Mouse (Mus musculus) natural killer cell, adult 2 months (primary cell): ENCODE results near the gene Batf2.
"Not testable (repeated sequence)": the region's sequence is repeated elsewhere in the genome, so short reads cannot be mapped to it uniquely, and the experiment has no call there.

Experiments
- DNase-seq, 2 experiments: peaks; one replicate each; pipeline ENCODE4 v3.0.0; 2022; ENCODE audit warnings: low spot score in 2 of 2

Gene Batf2

DNA sequence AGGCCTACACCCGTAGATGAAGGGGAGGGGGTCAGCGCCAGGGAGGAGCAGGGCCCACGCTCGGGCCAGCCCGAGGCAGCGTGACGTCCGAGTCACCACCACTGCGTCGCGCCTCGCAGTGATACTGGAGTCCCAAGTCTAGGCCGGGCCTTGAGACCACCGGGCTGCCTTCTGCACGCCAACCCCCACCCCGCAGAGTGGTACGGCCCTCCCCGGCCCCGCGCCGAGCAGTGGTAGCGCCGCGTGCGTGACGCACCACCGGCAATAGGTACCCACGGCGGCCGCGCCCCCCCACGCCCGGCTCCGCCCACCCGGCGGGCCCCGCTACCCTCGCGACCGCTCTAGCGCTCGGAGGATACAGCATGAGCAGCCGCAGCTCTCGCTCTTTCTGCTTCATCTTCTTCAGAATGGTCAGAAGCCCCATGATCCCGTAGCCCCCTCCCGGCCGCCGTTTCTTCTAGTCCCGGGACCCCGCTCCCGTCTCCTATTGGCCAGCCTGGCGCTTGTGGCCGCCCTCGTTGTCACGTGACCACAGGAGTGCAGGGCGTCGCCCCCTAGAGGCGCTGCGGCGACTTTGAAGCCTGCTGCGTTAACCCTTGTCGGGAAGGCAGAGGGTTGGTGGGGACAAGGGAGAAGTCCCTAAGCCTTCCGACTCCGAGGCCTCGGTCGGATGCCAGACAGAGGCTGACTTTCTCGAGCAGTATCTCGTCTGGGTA lies at the start of gene Batf2:
Gene Batf2, plus strand, starts transcription at position 306 of the 716 bp plus-strand sequence.
- DNase-seq = peak; percentile 91 to 94

DNA sequence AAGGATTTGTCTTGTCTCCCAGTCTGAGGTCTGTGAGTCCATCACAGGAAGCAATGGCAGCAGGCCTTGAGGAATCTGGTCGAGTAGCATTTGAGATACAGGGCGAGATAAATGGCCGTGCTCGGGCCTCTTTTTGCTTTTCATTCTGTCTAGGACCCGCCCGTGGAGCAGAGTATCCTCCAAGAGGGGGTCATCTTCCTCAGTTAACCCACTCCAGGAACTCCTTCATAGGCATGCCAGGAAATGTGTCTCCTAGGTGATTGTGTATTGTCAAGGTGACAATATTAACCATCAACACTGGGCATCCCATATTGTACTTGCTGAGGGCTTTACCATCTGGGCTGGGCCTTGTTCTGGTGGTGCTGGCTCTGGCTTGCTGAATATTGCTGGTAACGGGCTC lies 46.7 kb upstream of the Batf2 start, which contains the start of gene AC131692.1:
Gene AC131692.1, plus strand, starts transcription at position 301 of the 400 bp plus-strand sequence.
- no peak for DNase-seq

DNA sequence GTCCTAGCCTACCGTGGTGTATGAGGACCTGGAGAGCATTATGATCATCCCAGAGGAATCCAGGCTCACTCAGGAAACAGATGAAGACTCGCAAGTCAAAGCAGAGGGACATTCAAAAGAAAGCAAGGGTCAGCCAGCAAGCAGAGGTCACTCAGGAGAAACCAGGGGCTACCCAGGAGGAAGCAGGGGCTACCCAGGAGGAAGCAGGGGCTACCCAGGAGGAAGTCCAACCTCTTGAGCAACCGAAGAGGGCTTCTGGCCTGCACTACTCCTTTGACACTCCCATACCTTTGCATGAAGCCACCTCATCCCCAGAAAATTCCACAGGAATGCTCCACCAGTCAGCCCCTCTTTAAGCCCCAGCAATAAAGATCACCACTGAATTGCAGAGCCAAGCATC lies 42.9 kb upstream of the Batf2 start:
- DNase-seq = no peak

DNA sequence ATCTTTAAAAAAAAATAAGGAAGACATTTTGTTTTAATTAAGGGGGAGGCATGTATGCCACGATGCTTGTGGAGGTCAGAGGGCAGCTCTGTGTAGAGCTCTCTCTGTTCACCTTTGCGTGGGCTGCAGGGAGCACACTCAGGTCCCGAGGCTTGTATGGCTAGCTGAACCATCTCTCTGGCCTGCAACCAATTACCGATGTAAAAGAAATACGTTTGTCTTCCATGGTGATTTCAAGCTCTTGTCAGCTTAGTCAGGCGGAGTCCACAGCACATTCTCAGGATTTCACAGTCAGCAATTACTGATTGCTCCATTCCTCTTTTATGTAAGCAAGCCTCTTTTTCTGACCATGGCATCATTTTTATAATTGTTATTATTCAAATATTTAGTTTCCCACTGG lies 39.6 kb upstream of the Batf2 start:
- DNase-seq = no peak

DNA sequence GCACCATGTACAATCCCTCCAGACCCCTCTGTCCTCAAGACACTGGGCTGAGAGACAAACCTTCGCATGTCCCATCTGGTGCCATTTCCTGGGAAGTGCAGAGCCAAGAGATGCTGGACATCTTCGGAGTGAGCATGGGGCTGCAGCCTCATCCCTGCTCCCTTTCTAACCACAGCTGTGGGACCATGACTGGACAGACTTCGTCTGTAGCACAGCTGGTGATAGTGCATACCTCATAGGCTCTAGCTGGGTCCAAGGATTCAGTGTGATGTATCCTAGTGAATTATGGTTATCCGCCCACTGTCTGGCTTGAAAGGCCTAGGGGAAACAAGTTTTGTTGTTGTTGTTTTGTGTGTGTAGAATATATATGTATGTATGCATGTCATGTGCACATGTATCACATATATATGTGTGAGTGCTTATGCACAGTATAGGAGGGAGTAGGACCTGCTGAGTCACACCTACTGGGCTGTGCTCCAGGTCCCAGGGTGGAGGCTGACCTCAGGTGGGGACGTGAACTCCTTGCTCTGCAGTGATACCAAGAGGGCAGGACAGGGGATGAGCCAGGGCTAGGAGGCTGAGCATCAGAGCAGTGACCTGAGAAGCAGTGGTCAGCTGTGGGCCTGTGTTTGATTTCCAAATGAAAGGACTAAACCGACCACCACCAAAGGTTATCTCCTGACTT lies 38.5 kb upstream of the Batf2 start:
- no peak for DNase-seq

DNA sequence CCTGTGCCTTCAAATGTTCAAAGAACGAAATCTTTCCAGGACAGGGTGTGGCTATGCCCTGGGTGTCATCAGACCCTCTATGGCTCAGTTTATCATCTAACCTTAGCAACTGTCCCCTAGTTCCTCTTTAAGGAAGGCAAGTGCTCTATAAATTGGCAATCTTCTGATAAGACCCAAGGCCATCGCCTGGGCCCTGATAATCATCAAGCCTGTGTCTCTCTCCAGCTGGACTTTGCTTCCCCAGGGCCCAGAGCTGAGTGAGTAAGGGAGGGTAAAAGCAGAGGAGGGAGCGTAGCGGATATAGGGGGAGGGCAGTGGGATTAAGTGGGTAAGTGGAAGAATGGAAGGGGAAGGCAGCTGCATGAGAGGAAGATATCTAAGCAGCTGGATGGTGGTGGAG lies 36.3 kb upstream of the Batf2 start:
- no peak for DNase-seq

DNA sequence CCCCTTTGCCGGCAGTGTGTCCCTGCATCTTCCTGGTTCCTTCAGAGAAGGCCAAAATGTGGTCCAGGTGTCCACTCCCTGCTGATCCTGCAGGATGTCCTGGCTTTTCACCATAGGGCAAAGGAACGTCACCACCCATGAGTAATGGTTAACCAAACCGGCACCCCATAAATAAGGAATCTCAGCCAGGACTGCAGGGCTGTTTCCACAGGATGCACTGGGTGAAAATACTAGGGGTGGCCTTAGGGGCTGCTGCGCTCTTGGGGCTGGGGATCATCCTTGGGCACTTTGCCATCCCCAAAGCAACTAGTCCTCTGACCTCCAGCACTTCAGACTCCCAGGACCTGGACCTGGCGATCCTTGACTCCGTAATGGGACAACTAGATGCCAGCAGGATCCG lies 35.2 kb upstream of the Batf2 start, which contains the start of gene Naaladl1:
Gene Naaladl1, plus strand, starts transcription at position 197 of the 400 bp plus-strand sequence.
- no peak for DNase-seq

DNA sequence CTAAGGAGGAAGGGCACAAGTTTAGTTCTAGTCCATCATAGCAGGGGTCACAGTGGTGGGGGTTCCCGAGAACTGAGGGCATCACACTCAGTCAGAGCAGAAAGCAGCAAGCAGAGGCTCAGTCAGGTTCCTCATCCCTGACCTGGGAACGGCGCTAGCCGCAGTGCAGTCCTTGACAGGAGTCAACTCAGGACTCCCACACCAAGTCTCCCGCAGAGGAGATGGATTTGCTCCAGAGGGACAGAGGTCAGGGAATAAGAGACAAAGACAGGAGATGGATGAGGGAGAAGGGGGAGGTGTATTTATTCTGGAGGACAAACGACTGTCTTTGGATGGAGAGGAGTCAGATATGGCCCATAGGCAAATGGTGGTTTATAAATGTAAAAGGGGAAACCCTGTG lies 27.7 kb upstream of the Batf2 start:
- DNase-seq = no peak

DNA sequence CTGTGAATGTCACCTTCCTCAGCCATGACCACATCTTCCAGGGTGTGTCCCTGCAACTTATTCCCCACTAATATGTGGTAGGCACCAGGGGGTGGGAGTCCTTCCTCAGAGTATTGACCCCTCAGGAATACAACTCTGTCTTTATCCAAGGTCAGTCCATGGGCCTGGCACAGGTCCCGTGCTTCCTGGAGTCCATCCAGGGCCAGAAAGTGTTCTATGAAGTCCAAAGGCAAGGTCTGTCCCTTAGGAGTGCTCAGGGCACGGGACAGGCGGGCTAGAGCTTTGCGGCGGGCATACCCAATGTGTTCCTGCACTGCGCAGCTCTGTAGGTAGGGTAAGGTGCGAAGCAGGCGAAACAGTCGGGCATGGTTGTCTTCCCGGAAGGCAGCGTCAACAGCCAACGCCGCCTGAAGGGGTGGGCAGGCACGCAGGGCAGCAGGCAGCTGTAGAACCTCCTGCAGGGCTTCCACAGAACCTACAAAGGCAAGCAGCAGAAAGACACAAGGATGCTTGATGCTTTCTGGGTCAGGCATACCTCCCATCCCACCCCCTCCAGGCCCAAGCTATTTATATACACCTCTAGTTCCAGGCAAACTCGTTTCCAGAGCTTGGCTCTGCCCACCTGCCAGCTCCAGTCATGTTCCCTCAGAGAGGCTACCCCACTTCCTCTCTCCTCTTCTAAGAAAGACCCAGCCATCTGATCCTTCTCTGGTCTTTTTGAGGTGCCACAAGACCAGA lies 24.5 kb upstream of the Batf2 start:
- no peak for DNase-seq

DNA sequence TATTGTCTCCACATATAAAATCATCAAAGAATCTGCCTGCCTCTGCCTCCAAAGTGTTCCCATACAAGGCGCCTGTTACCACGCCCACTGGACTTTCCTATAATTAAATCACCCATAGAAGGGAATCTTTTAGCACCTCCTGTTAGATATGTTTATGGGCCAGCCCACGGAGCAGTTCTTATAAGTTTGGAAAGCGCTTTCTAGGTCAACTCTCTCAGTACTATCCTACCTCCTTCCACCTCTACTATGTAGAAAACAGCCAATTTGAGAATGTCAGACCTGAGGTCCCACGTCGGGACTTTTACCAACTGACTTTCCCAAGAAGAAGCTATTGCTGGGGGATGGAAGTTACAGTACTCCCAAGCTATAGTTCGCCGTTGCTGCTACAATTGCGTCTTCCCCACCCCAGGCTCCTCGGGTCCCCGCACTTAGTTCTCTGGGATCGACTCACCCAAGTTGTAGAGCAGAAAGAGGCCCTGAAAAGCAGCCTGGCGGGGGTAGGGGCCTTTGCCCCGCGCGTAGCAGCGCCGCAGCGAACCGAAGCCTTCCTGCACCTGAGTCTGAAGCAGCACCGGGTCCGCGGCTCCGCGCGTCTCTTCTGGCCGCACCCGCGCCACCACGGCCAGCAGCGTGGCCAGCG lies 23.3 kb upstream of the Batf2 start:
- DNase-seq = no peak

DNA sequence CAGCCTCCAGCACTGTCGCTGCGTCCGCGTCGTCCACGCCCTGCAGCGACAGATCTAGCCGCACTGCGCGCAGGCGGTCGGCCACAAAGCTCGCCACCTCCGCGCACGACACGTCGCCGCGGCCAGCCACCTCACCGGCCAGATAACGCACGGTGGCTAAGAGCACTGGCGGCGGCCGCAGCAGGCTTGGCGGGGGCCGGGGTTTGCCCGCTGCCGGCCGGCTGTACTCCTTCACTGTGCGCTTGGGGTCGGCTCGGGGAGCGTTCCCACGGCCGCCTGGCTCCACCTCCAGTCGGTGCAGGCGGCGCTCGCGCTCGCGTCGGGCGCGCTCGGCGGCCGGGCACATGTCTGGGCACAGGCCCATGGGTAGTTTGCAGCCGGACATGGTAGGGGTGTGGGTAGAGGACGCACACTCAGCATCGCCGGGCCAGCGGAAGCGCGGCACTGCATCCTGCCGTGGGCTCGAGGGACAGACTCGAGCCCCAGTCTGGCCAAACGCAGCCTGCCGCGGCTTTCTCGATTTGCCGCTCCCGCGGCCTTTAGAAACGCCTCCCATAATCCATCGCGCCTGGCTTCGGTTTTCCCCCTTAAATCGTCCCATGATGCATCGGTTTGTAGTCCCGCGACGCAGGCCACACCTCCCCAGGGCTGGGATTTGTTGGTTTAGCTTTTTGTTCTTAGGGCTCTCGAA lies 22.7 kb upstream of the Batf2 start, which contains the start of gene Sac3d1:
Gene Sac3d1, minus strand, starts transcription at position 665 of the 691 bp plus-strand sequence.
- DNase-seq = peak; percentile 84 to 85

DNA sequence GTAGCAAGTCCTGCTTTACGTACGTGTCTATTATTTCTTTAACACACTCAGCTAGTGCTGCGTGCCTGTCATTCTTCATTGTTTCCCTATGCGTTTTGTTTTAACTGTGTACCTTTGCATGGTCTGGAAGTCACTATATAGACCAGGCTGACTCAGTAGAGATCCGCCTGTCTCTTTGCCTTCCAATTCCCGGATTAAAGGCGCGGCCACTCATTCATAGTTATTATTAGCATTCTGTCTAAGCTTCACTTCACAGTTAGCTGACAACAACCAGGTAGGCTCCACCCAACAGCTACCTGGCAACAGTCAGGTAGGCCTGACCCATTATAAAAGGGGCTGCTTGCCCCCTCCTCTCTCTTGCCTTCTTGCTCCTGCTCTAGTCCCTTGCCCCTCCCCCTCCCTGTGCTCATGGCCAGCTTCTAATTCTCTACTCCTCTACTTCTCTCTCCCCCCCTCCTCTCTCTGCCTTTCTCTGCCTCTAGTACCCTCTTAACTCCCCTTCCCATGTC lies 22.1 kb upstream of the Batf2 start:
- no peak for DNase-seq

DNA sequence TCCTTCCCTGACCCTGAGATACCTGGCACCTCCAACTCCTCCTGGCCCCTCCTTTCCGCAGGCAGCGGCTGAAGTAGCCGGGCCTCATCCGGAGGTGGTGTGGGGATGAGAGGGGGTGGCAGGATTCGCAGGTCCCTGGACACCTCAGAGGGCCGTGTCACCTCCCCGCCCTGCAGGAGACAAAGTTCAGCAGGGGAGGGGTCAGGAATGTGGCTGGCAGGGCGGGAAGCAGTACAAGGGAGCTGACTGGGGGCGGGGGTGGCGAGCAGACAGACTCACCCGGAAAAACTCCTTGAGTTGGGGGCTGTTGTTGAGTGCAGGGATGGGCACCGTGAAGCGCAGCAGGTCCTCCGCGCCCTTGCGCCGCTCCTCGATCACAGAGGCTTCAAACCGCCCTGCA lies 19.0 kb upstream of the Batf2 start:
- DNase-seq = no peak

DNA sequence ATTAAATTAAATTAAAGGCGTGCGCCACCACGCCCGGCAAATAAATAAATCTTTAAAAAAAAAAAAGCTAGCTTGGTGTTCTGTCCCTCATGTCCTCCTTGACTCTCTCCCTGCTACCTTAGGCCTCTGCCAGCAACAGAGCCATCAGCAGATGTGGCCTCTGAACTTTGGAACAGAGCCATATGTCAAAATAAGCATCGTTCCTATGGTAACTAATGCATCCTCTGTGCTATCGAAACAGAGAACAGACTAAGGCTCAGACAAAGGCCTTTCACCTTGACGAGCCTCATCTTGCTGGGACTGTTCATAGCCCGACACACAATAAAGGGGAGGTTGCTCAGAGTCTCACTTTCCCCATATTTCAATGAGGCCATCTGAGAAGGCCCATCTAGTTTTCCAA lies 17.5 kb upstream of the Batf2 start:
- DNase-seq = no peak

DNA sequence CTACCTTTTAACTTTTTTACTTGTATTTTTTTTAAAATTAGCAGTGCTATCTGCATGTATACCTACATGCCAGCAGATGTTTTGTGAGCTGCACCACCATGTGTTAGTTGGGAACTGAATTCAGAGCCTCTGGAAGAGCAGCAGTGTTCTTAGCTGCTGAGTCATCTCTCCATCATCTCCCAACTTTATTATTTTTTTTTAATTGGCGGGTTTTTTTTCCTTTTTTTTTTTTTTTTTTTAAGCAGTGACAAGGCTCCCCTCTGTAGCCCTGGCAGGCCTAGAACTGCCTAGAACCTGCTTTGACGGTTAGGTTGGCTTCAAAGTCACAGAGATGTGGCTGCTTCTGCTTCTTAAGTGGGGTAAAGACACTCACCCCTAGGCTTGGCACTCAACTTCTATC lies 15.9 kb upstream of the Batf2 start:
- DNase-seq = no peak

DNA sequence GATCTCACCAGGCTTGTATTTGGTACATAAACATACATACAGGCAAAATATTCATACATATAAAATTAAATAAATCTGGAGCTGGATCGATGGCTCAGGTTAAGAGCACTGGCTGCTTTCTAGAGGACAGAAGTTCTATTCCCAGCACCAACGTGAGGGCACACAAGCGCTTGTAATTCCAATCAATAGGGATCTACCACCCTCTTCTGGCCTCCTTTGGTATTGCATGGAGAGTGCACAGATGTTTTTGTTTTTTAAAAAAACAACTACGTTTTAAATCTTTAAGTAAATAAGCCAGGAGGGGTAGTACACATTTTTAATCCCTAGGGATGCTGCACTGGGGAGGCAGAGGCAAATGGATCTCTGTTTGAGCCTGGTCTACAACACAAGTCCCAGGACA lies 14.5 kb upstream of the Batf2 start:
- peak; percentile 54 to 64 for DNase-seq

DNA sequence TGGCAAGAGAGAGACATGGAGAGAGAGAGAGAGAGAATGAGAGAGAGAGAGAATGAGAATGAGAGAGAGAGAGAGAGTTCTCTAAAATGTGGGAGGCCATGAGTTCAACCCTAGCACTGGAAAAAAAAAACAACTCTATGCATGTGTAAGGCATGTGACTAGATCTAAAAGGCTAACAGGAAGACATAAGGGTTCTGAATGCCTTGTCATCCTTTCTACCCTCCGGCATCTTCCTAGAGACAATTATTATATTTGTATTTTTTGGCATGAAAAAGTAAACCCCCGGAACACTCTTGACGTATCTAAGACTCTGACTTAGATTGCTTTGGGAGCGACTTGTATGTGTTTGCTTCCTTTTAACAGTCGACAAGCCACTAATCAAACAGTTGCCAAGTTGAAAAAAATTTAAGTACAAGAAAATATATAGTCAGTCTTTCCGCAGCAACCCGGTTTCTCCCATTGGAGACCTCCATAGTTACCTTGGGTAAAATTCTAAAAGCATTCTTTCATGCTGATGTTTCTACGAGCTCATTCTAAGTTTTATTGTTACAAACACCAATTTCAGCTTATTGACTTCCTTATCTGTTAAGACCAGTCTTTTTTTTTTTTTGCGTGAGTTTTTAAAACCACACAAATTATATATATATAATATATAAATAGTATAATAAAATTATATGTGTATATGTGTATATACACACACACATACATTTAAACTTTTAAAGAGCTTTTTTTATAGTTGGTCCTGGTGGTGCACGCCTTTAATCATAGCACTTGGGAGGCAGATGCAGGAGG lies 13.8 kb upstream of the Batf2 start:
- DNase-seq = no peak

DNA sequence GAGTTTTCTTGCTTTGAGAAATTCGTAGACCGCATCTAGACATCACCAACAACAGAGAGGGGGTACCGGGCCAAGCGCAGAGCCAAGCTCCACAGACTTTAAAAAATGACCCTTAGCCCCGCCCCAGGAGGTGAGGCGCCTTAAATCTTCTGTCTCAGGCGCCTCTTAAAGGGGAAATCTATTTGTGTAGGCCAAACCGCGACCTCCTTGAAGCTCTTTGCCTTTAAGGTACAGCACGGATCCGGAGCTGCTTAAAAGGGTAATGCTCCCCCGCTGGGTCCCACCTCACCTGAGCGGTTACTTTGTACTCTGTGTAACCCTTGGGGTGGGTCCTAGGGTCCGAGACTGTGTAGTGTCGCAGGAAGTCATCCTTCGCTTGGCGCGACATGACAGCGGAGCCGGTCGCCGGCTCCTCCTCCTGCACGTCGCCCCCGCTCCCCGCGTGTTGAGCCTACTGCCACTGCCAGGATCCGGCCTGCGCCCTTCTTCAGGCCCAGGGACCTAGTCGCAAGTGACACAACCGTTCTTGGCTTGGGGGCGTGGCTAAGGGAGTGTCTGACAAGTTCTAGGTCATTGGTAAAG lies 12.9 kb upstream of the Batf2 start, which contains the start of gene Snx15:
Gene Snx15, minus strand, starts transcription at position 545 of the 582 bp plus-strand sequence.
- DNase-seq = peak; percentile 95 to 97

DNA sequence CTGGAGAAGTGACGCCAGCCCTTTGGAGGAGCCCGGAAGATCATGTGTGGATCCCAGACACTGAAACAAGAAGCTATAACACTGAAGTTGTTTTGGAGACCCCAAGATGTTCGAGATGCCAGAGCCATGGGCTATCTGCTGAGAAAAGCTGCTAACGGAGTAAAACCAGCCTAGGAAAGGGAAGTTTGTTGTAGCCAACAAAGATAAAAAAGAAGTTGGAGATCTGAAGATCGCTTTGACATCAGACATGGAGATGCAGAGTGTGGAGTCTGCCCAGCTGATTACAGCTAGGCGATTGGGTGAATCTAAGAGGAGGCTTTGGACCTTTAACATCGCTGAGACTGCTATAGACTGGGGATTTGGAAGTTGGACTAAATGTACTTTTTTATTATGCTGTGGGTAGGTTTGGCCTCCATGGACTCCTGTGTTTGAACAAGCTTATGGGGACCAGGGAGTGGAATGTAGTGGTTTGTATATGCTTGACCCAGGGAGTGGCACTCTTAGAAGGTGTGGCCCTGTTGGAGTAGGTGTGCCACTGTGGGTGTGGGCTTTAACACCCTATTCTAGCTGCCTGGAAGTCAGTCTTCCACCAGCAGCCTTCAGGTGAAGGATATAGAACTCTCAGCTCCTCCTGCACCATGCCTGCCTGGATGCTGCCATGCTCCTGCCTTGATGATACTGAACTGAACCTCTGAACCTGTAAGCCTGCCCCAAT lies 10.2 kb upstream of the Batf2 start:
- not testable (repeated sequence) for DNase-seq
